Mouse (Mus musculus) MEL (cell line): ENCODE results near the gene Dnajb1. TPM values are rescaled to one million over a fixed set of nuclear protein-coding genes. Genes with fewer than 3 reads are reported as not detected.

Experiments
- DNase-seq: peaks from one replicate; pipeline ENCODE4 v3.0.0; 2011; ENCODE audit warnings: low read depth, low spot score
- H3K27ac ChIP-seq: 2 replicates; pipeline ENCODE4 v1.5.1; 2012; ENCODE audit warnings: low read depth, mild to moderate bottlenecking, control low read depth, low read length, moderate library complexity; ENCODE audit not compliant: control insufficient read depth
- H3K27me3 ChIP-seq, 2 experiments: fragments of 150-350 bp in 1 of 2; sonication (generic) in 1 of 2; 2 replicates each; pipeline ENCODE4 v1.6.1; 2012; ENCODE audit warnings: low read length in 2 of 2, mild to moderate bottlenecking in 2 of 2, improper control_type of control experiment in 1 of 2, moderate library complexity in 1 of 2; ENCODE audit not compliant: insufficient read depth in 2 of 2, control insufficient read depth in 1 of 2
- H3K36me3 ChIP-seq, 2 experiments: 2 replicates each; pipeline ENCODE4 v1.6.1; 2012 to 2014; ENCODE audit warnings: low read length in 2 of 2, improper control_type of control experiment in 1 of 2, inconsistent platforms in 1 of 2, mild to moderate bottlenecking in 1 of 2; ENCODE audit not compliant: insufficient read depth in 2 of 2, control insufficient read depth in 1 of 2
- H3K4me1 ChIP-seq, 2 experiments: fragments of 150-350 bp in 1 of 2; sonication (generic) in 1 of 2; 2 replicates each; pipeline ENCODE4 v1.6.1; 2012; ENCODE audit warnings: low read length in 2 of 2, improper control_type of control experiment in 1 of 2, mild to moderate bottlenecking in 1 of 2; ENCODE audit not compliant: insufficient read depth in 2 of 2, control insufficient read depth in 1 of 2
- H3K4me3 ChIP-seq, 2 experiments: fragments of 150-350 bp in 1 of 2; sonication (generic) in 1 of 2; 2 replicates each; pipeline ENCODE4 v1.5.1; 2012; ENCODE audit warnings: low read depth in 2 of 2, low read length in 2 of 2, mild to moderate bottlenecking in 2 of 2, moderate library complexity in 2 of 2, control low read depth in 1 of 2, improper control_type of control experiment in 1 of 2; ENCODE audit not compliant: control insufficient read depth in 1 of 2, insufficient read depth in 1 of 2
- H3K79me2 ChIP-seq: 2 replicates; pipeline ENCODE4 v1.6.1; 2012; ENCODE audit warnings: mild to moderate bottlenecking, low read length, moderate library complexity; ENCODE audit not compliant: control insufficient read depth, poor library complexity, insufficient read depth
- H3K9ac ChIP-seq: 2 replicates; pipeline ENCODE4 v1.6.1; 2012; ENCODE audit warnings: low read depth, mild to moderate bottlenecking, control low read depth, low read length, moderate library complexity; ENCODE audit not compliant: control insufficient read depth, poor library complexity, severe bottlenecking
- H3K9me3 ChIP-seq: fragments of 150-350 bp; sonication (generic); replicated peaks from 2 replicates; pipeline ENCODE4 v1.6.1; 2012; ENCODE audit warnings: mild to moderate bottlenecking, low read length, improper control_type of control experiment, moderate library complexity; ENCODE audit not compliant: insufficient read depth
- ELF1 ChIP-seq: IDR thresholded peaks from 2 replicates; pipeline ENCODE4 v1.6.1; 2014; ENCODE audit warnings: low read depth, mild to moderate bottlenecking, inconsistent platforms, low read length, improper control_type of control experiment, moderate library complexity
- ETS1 ChIP-seq: IDR thresholded peaks from 2 replicates; pipeline ENCODE4 v1.6.1; 2012; ENCODE audit warnings: low read depth, mild to moderate bottlenecking, inconsistent platforms, low read length, improper control_type of control experiment, moderate library complexity
- HCFC1 ChIP-seq: IDR thresholded peaks from 2 replicates; pipeline ENCODE4 v1.6.1; 2012; ENCODE audit warnings: low read depth, mild to moderate bottlenecking, inconsistent platforms, low read length, improper control_type of control experiment, moderate library complexity
- JUND ChIP-seq: IDR thresholded peaks from 2 replicates; pipeline ENCODE4 v1.6.1; 2011; ENCODE audit warnings: low read depth, mild to moderate bottlenecking, improper control_type of control experiment, low read length
- MAFK ChIP-seq: IDR thresholded peaks from 2 replicates; pipeline ENCODE4 v1.6.1; 2011; ENCODE audit warnings: low read depth, mild to moderate bottlenecking, low read length, improper control_type of control experiment, borderline replicate concordance
- MAX ChIP-seq: IDR thresholded peaks from 2 replicates; pipeline ENCODE4 v1.6.1; 2011; ENCODE audit warnings: low read length, improper control_type of control experiment
- NRF1 ChIP-seq: IDR thresholded peaks from 2 replicates; pipeline ENCODE4 v1.6.1; 2014; ENCODE audit warnings: low read depth, mild to moderate bottlenecking, inconsistent platforms, low read length, improper control_type of control experiment, moderate library complexity; ENCODE audit not compliant: poor library complexity, insufficient read depth, severe bottlenecking
- POLR2AphosphoS2 ChIP-seq: IDR thresholded peaks from 2 replicates; pipeline ENCODE4 v1.6.1; 2011; ENCODE audit warnings: low read length, improper control_type of control experiment
- RAD21 ChIP-seq: IDR thresholded peaks from 2 replicates; pipeline ENCODE4 v1.6.1; 2011; ENCODE audit warnings: mild to moderate bottlenecking, low read depth, low read length, improper control_type of control experiment
- TCF12 ChIP-seq: IDR thresholded peaks from 2 replicates; pipeline ENCODE4 v1.6.1; 2014; ENCODE audit warnings: low read depth, mild to moderate bottlenecking, inconsistent platforms, low read length, improper control_type of control experiment, moderate library complexity
- ZNF384 ChIP-seq: IDR thresholded peaks from 2 replicates; pipeline ENCODE4 v1.6.1; 2012; ENCODE audit warnings: low read depth, mild to moderate bottlenecking, inconsistent platforms, low read length, improper control_type of control experiment
- polyA plus RNA-seq, 2 experiments: library from polyadenylated mRNA; stranded (reverse) in 1 of 2; unstranded in 1 of 2; fragments of >175 nt in 1 of 2; fragments of >200 nt in 1 of 2; gene quantifications; 2 replicates each; pipeline versions ENCODE4 v1.2.1 to v1.2.4; 2012; ENCODE audit warnings: low replicate concordance in 2 of 2, low read depth in 1 of 2; ENCODE audit not compliant: insufficient read length in 2 of 2, insufficient read depth in 1 of 2, missing spikeins in 1 of 2
- total RNA-seq: library from RNA; depleted of rRNA; stranded (reverse); fragments of 300-350 nt; gene quantifications from 2 replicates; pipeline ENCODE4 v1.2.3, GENCODE M21; 2012

Gene Dnajb1
- total and polyA plus RNA-seq, 3 experiments = 43.2 to 56.6 TPM; not detected in 1

DNA sequence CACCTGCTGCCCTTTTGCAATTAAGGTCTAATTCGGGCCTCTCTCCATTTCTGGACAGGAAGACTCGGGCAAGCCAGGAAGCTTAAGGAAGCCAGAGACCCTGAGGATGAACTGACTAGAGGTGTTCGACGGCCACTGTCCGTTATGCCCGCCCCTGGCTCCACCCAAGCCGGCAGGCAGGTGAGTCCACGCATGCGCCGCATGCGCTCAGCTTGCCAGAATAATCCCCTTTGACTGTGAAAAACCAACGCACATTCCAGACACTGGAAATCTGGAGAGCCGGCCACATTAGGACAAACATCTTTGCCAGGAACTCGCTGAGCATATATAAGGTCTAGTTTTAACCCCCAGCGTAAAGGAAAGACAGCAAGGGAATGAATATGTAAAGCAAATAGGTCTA is 24.8 kb upstream of the Dnajb1 start:
- peaks cover 9% of the 10 kb centered on the region; the same call in 1 of the 2 replicates for H3K79me2 ChIP-seq
- TF ChIP-seq TCF12 = no peak
- H3K27me3 ChIP-seq = no peaks in the 10 kb centered on the region
- no peak for DNase-seq
- no peaks in the 10 kb centered on the region for H3K9me3 ChIP-seq
- no peak overlapping the region for H3K27ac ChIP-seq
- no peaks in the 10 kb centered on the region for H3K4me1 ChIP-seq
- H3K4me3 ChIP-seq = no peak overlapping the region
- no peak overlapping the region for H3K9ac ChIP-seq
- H3K36me3 ChIP-seq = no peaks in the 10 kb centered on the region

DNA sequence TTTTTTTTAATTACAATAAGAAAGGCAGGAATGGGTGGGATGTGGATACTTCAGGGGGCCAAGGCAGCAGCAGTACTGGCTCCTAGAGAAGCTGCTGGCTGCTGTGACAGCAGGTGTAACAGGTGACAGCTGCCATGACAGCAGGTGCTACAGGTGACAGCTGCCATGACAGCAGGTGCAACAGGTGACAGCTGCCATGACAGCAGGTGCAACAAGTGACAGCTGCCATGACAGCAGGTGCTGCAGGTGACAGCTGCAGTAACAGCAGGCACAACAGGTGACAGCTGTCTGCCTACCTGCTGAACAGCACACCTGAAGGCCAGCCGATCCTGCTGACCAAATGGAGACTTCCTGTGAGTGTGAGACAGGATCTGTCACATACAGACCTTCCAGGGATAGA is 23.2 kb upstream of the Dnajb1 start:
- Histone ChIP-seq H3K9me3 (no peaks in the 10 kb centered on the region), H3K4me1 (no peaks in the 10 kb centered on the region), H3K4me3 (no peak overlapping the region), H3K27me3 (no peaks in the 10 kb centered on the region), H3K9ac (no peak overlapping the region), H3K79me2 (peaks cover 9% of the 10 kb centered on the region; the same call in 1 of the 2 replicates), H3K36me3 (no peaks in the 10 kb centered on the region), H3K27ac (no peak overlapping the region)
- TF ChIP-seq JUND = no peak
- TF ChIP-seq MAFK = no peak
- no peak for TF ChIP-seq MAX
- TF ChIP-seq HCFC1 = no peak
- no peak for DNase-seq

DNA sequence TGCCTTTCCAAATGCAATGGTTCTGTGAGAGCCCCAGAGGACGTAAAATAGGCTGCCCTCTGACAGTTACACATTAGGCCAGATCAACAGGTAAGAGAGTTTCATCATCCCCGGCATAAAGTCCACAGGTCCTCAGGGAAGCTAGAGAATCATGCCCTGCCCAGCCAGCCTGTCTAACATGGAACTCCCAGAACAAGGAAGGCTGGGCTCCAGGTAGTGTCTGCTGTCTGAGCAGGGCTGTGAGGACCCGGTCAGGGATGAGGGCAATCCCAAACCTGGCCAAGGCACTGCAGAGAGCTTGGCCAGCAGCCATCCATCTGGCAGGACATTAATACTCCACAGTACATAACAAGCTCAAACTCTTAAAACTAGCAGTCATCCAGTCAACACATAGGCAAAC is 22.7 kb upstream of the Dnajb1 start:
- no peak overlapping the region for H3K4me3 ChIP-seq
- H3K36me3 ChIP-seq = no peaks in the 10 kb centered on the region
- no peak overlapping the region for H3K27ac ChIP-seq
- no peaks in the 10 kb centered on the region for H3K9me3 ChIP-seq
- no peak for TF ChIP-seq HCFC1
- no peaks in the 10 kb centered on the region for H3K4me1 ChIP-seq
- no peaks in the 10 kb centered on the region for H3K27me3 ChIP-seq
- H3K79me2 ChIP-seq = peaks cover 9% of the 10 kb centered on the region; the same call in 1 of the 2 replicates
- H3K9ac ChIP-seq = no peak overlapping the region
- DNase-seq = no peak

DNA sequence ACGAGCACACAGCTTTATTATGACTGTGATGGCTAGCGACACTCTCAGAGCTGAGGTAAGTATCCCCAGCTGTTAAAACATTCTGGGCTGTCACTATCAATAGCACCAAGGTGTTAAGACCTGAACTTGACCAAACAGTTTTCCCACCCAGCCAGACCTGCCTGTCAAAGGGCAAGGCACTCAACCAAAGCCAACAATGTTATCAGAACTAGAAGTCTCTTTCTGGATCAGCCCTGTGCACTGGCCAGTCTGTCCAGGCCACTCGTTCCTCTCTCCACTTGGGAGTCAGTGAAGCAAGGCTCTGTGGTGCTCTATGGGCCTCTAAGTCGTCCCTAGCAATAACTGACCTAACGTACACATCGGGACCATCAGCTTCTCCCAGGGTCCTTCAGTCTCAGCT is 20.3 kb upstream of the Dnajb1 start:
- Histone ChIP-seq H3K36me3 (no peaks in the 10 kb centered on the region), H3K9me3 (no peaks in the 10 kb centered on the region), H3K27ac (no peak overlapping the region), H3K4me3 (no peak overlapping the region), H3K27me3 (no peaks in the 10 kb centered on the region), H3K79me2 (peaks cover 25% of the 10 kb centered on the region), H3K4me1 (0 out of 4 replicates have a peak, but pooled peaks cover 0 to 1% of the 10 kb centered on the region in 2 experiments), H3K9ac (no peak overlapping the region)
- no peak for DNase-seq
- no peak for TF ChIP-seq ETS1
- TF ChIP-seq ZNF384 = no peak
- TF ChIP-seq NRF1 = no peak
- TF ChIP-seq ELF1 = no peak
- no peak for TF ChIP-seq RAD21
- no peak for TF ChIP-seq JUND
- TF ChIP-seq POLR2AphosphoS2 = no peak
